Mouse (Mus musculus): ENCODE results near the gene Gstm3.

DNA sequence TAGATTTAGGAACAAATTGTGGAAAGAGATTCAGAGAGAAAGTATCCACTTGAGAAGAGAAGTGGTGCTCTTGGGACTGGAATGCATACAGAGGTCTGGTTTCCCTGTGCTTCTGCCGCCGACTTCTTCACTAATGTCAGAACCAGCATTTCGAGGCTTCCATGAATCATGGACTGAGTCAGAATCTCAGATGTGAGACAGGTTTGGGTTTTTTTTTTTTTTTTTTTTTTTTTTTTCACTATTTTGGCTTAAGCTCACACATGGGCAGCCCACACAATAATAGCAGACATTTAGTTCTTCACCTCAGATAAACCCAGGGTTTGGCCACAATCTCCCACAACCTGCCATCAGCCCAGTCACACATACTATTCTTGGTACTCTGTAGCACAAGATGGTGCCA lies 33.8 kb downstream of the Gstm3 start:
- TF ChIP-seq CTCF (IDR thresholded peaks at IDR 0.05; ENCODE audit: extremely low read depth, insufficient read depth, low read length): no peak
- no peak for TF ChIP-seq POLR2A (IDR thresholded peaks at IDR 0.05; ENCODE audit: extremely low read depth, insufficient read depth, low read length)

All from cortical plate, adult 2 months (tissue).